11 mouse cellular contexts compared by ENCODE assay signal in the genomic region with DNA sequence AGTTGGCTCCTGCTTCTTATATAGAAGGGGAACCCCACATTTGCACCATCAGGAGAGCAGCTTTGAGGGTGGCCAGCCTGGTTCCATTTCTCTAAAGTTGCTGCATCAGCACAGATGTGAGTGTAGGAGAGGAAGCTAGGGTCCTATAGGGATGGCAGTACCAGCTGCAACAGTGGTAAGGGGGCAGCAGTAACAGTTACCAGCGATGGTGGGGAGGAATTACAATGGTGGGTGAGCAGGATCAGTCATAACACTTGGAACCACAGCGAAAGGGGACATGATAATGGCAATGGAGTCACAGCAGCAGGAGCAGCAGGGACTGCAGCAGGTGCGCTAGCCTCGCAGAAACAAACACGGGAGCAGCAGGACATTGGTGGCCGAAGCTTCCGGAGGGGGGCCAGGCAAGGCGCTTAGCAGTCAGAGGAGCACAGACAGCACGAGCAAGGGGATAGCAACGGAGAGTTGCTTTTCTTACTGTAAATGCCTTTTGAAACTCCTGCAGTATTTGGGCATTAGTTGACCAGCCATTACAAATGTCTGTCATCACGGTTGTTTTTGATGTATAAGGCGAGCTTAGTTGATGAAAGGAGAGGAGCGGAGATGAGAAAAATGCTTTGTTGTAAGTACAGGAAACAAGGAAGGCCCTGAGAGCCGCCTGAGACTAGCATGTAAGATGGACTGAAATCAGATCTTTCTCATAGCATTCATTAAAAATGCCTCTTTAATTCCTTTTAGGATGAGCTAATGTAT. TPM values are rescaled to one million over a fixed set of nuclear protein-coding genes. Genes with fewer than 3 reads are reported as not detected.
A peak's percentile ranks its signal among the peaks of the same experiment; 100 is the strongest.
DNase-seq lines count a peak whose midpoint lies in the region; ATAC-seq lines count a peak whose summit lies in the region.
"Had no signal": no experiment of that assay in that cellular context is flagged by ENCODE, and none has a peak within 500 bp of the region (broad histone marks: within the 10 kb centered on the region; RNA-seq: fewer than 3 reads in every experiment).

No protein-coding gene starts in this region.

- no peak overlapping the region for H3K4me3 ChIP-seq in embryonic facial prominence, embryonic 12.5 days
- H3K4me3 ChIP-seq in embryonic facial prominence, embryonic 10.5 days: no peak overlapping the region
- H3K4me3 ChIP-seq in limb, embryonic 13.5 days: no peak overlapping the region
- H3K4me3 ChIP-seq in limb, embryonic 10.5 days: no peak overlapping the region
- peak overlapping the region; percentile 9 for H3K4me3 ChIP-seq in hindbrain, embryonic 14.5 days (replicated peaks; ENCODE audit: low read length)
- H3K4me3 ChIP-seq in neural tube, embryonic 14.5 days (ENCODE audit: low read depth, low read length): peak overlapping the region; percentile 2; the same call in 1 of the 2 replicates

- H3K9me3 ChIP-seq in embryonic facial prominence, embryonic 12.5 days: no peaks in the 10 kb centered on the region
- H3K9me3 ChIP-seq in embryonic facial prominence, embryonic 10.5 days: no peaks in the 10 kb centered on the region
- H3K9me3 ChIP-seq in limb, embryonic 13.5 days: no peaks in the 10 kb centered on the region
- H3K9me3 ChIP-seq in limb, embryonic 10.5 days (replicated peaks): no peaks in the 10 kb centered on the region
- H3K9me3 ChIP-seq in hindbrain, embryonic 14.5 days (ENCODE audit: control insufficient read depth, low read length): no peaks in the 10 kb centered on the region
- H3K9me3 ChIP-seq in neural tube, embryonic 14.5 days (ENCODE audit: control insufficient read depth, low read length): no peaks in the 10 kb centered on the region

- H3K9ac ChIP-seq in embryonic facial prominence, embryonic 12.5 days: no peak overlapping the region
- no peak overlapping the region for H3K9ac ChIP-seq in limb, embryonic 13.5 days
- H3K9ac ChIP-seq in hindbrain, embryonic 14.5 days: peak overlapping the region; percentile 47
- peak overlapping the region; percentile 17; the same call in 1 of the 2 replicates for H3K9ac ChIP-seq in neural tube, embryonic 14.5 days (replicated peaks; ENCODE audit: low read depth, low read length)

- H3K4me1 ChIP-seq in embryonic facial prominence, embryonic 12.5 days: peaks cover 6% of the 10 kb centered on the region; the same call in 1 of the 2 replicates
- H3K4me1 ChIP-seq in embryonic facial prominence, embryonic 10.5 days: peaks cover 13% of the 10 kb centered on the region
- H3K4me1 ChIP-seq in limb, embryonic 13.5 days: peaks cover 36% of the 10 kb centered on the region
- peaks cover 6% of the 10 kb centered on the region; the same call in 1 of the 2 replicates for H3K4me1 ChIP-seq in limb, embryonic 10.5 days
- H3K4me1 ChIP-seq in hindbrain, embryonic 14.5 days (replicated peaks; ENCODE audit: control insufficient read depth, insufficient read depth, low read length): peaks cover 17% of the 10 kb centered on the region
- H3K4me1 ChIP-seq in neural tube, embryonic 14.5 days (ENCODE audit: control insufficient read depth, insufficient read depth, low read length): peaks cover 20% of the 10 kb centered on the region

- H3K27ac ChIP-seq in embryonic facial prominence, embryonic 12.5 days: no peak overlapping the region
- H3K27ac ChIP-seq in embryonic facial prominence, embryonic 10.5 days (replicated peaks): no peak overlapping the region
- no peak overlapping the region for H3K27ac ChIP-seq in limb, embryonic 13.5 days
- no peak overlapping the region for H3K27ac ChIP-seq in limb, embryonic 10.5 days
- peak overlapping the region; percentile 73 for H3K27ac ChIP-seq in hindbrain, embryonic 14.5 days
- H3K27ac ChIP-seq in neural tube, embryonic 14.5 days (ENCODE audit: low read depth, low read length): peak overlapping the region; percentile 19; the same call in 1 of the 2 replicates

- H3K4me2 ChIP-seq in embryonic facial prominence, embryonic 12.5 days (replicated peaks): peak overlapping the region; percentile 24
- H3K4me2 ChIP-seq in limb, embryonic 13.5 days (replicated peaks): peak overlapping the region; percentile 25
- H3K4me2 ChIP-seq in hindbrain, embryonic 14.5 days (replicated peaks): peak overlapping the region; percentile 49
- H3K4me2 ChIP-seq in neural tube, embryonic 14.5 days (ENCODE audit: low read depth, low read length): peak overlapping the region; percentile 31
- H3K4me2 ChIP-seq: liver, embryonic 11.5 days had no signal

- 26% methylated on average over 14 of the region's 14 CpGs for WGBS in embryonic facial prominence, embryonic 12.5 days
- WGBS in embryonic facial prominence, embryonic 10.5 days: 34% methylated on average over 14 of the region's 14 CpGs
- WGBS in limb, embryonic 13.5 days: 38% methylated on average over 14 of the region's 14 CpGs
- 33% methylated on average over 14 of the region's 14 CpGs for WGBS in limb, embryonic 10.5 days
- WGBS in hindbrain, embryonic 14.5 days: 14% methylated on average over 14 of the region's 14 CpGs
- WGBS in neural tube, embryonic 14.5 days: 11% methylated on average over 14 of the region's 14 CpGs

- ATAC-seq in embryonic facial prominence, embryonic 12.5 days (ENCODE audit: insufficient number of reproducible peaks, insufficient read depth, low FRiP score, low TSS enrichment): no peak
- no peak for ATAC-seq in limb, embryonic 13.5 days (ENCODE audit: low FRiP score, low read depth)
- ATAC-seq in hindbrain, embryonic 14.5 days (ENCODE audit: low FRiP score): peak; percentile 59; the same call in 1 of the 2 replicates
- peak; percentile 56 for ATAC-seq in neural tube, embryonic 14.5 days (ENCODE audit: low read depth)
- no peak for ATAC-seq in granulocyte monocyte progenitor cell, adult 5-6 weeks (replicated peaks; ENCODE audit: poor library complexity, severe bottlenecking)
- ATAC-seq: inflammation-experienced regulatory T-cells, adult 6 months had no signal

- H3K36me3 ChIP-seq in embryonic facial prominence, embryonic 12.5 days: peaks cover 8% of the 10 kb centered on the region; the same call in 1 of the 2 replicates
- H3K36me3 ChIP-seq in embryonic facial prominence, embryonic 10.5 days (replicated peaks): peaks cover 5% of the 10 kb centered on the region
- H3K36me3 ChIP-seq in limb, embryonic 13.5 days: peaks cover 10% of the 10 kb centered on the region
- peaks cover 5% of the 10 kb centered on the region; the same call in 1 of the 2 replicates for H3K36me3 ChIP-seq in limb, embryonic 10.5 days
- H3K36me3 ChIP-seq in hindbrain, embryonic 14.5 days (replicated peaks; ENCODE audit: control insufficient read depth, insufficient read depth): no peaks in the 10 kb centered on the region
- H3K36me3 ChIP-seq in neural tube, embryonic 14.5 days (ENCODE audit: control insufficient read depth, insufficient read depth, low read length): no peaks in the 10 kb centered on the region

- no peaks in the 10 kb centered on the region for H3K27me3 ChIP-seq in embryonic facial prominence, embryonic 12.5 days
- H3K27me3 ChIP-seq in embryonic facial prominence, embryonic 10.5 days (replicated peaks; ENCODE audit: low read depth, poor library complexity, severe bottlenecking): 0 out of 2 replicates have a peak, but pooled peaks cover 3% of the 10 kb centered on the region
- no peaks in the 10 kb centered on the region for H3K27me3 ChIP-seq in limb, embryonic 13.5 days
- no peaks in the 10 kb centered on the region; the same call in 1 of the 2 replicates for H3K27me3 ChIP-seq in limb, embryonic 10.5 days (ENCODE audit: low read depth, poor library complexity, severe bottlenecking)
- H3K27me3 ChIP-seq in hindbrain, embryonic 14.5 days (ENCODE audit: control insufficient read depth, insufficient read depth, low read length): no peaks in the 10 kb centered on the region
- H3K27me3 ChIP-seq in neural tube, embryonic 14.5 days (ENCODE audit: control insufficient read depth, insufficient read depth, low read length): no peaks in the 10 kb centered on the region

- no peak for DNase-seq in embryonic facial prominence, embryonic 10.5 days (ENCODE audit: low spot score)
- DNase-seq in limb, embryonic 10.5 days (ENCODE audit: low spot score): no peak
- no peak for DNase-seq in hindbrain, embryonic 14.5 days (ENCODE audit: low spot score)
- no peak for DNase-seq in adrenal gland, postnatal 14 days
- DNase-seq: cerebellum, adult 9-10 months had no signal

RNA-seq across cellular contexts. Expression of gene Fat4, which starts 21.1 kb away (rescaled TPM):
- 18.3 and 20.4 TPM in 2 replicates for polyA plus RNA-seq in embryonic facial prominence, embryonic 12.5 days (2016; fragmentation: Nextera tagmentation; extraction: Ambion mirVana)
- polyA plus RNA-seq in embryonic facial prominence, embryonic 10.5 days (2016; fragmentation: Nextera tagmentation; extraction: Ambion mirVana): 7.1 and 7.6 TPM in 2 replicates
- polyA plus RNA-seq in limb, embryonic 13.5 days (2015; fragmentation: Nextera tagmentation; extraction: Ambion mirVana): 14.2 and 14.3 TPM in 2 replicates
- 2.7 and 6.6 TPM in 2 replicates for polyA plus RNA-seq in limb, embryonic 10.5 days (2016; fragmentation: Nextera tagmentation; extraction: Ambion mirVana)
- 15.8 and 18.2 TPM in 2 replicates for polyA plus RNA-seq in hindbrain, embryonic 14.5 days (2014; fragmentation: Nextera tagmentation; extraction: Ambion mirVana)
- 27.8 and 31.1 TPM in 2 replicates for polyA plus RNA-seq in neural tube, embryonic 14.5 days (2014; fragmentation: Nextera tagmentation; extraction: Ambion mirVana)
- 17.3 and 18.7 TPM in 2 replicates for total RNA-seq in adrenal gland, postnatal 14 days (2021)
- not detected in 2 replicates for total RNA-seq in granulocyte monocyte progenitor cell, adult 5-6 weeks (2014; fragmentation: Nextera tagmentation)
- not detected in 2 replicates for total RNA-seq in granulocyte monocyte progenitor cell, adult 5-6 weeks (2017)

Comparison
In these comparisons a context has a peak if more than half of its experiments do, and no peak if none do; other contexts are left out.
1. ATAC-seq: peak in hindbrain, embryonic 14.5 days (single experiment) and neural tube, embryonic 14.5 days (single experiment); none in embryonic facial prominence, embryonic 12.5 days (single experiment), limb, embryonic 13.5 days (single experiment) and granulocyte monocyte progenitor cell, adult 5-6 weeks (single experiment).
2. H3K27ac ChIP-seq: peak in hindbrain, embryonic 14.5 days (single experiment) and neural tube, embryonic 14.5 days (single experiment); none in embryonic facial prominence, embryonic 12.5 days (single experiment), embryonic facial prominence, embryonic 10.5 days (single experiment), limb, embryonic 13.5 days (single experiment) and limb, embryonic 10.5 days (single experiment).
3. H3K4me3 ChIP-seq: peak in hindbrain, embryonic 14.5 days (single experiment) and neural tube, embryonic 14.5 days (single experiment); none in embryonic facial prominence, embryonic 12.5 days (single experiment), embryonic facial prominence, embryonic 10.5 days (single experiment), limb, embryonic 13.5 days (single experiment) and limb, embryonic 10.5 days (single experiment).
4. H3K9ac ChIP-seq: peak in hindbrain, embryonic 14.5 days (single experiment) and neural tube, embryonic 14.5 days (single experiment); none in embryonic facial prominence, embryonic 12.5 days (single experiment) and limb, embryonic 13.5 days (single experiment).
5. Peak in every context shown above with its lines, with median percentiles within 50 percentile points of each other: H3K4me2 ChIP-seq.